Mouse (Mus musculus) forebrain, embryonic 15.5 days (tissue): ENCODE measurements around the gene Pdlim7. TPM values are rescaled to one million over a fixed set of nuclear protein-coding genes. Genes with fewer than 3 reads are reported as not detected.

Experiments
- ATAC-seq: fragments of 200-750 bp; cut with Nextera tagmentation; replicated peaks from 2 replicates; pipeline ENCODE4 v1.8.0; 2017; ENCODE audit warnings: mild to moderate bottlenecking, moderate TSS enrichment, moderate library complexity
- H3K27ac ChIP-seq: fragments of 300-500 bp; sonication (generic); replicated peaks from 2 replicates; pipeline ENCODE4 v1.5.1; 2015; ENCODE audit warnings: mild to moderate bottlenecking, inconsistent platforms
- H3K27me3 ChIP-seq: fragments of 300-500 bp; sonication (generic); 2 replicates; pipeline ENCODE4 v1.6.1; 2015; ENCODE audit warnings: inconsistent platforms
- H3K36me3 ChIP-seq: fragments of 300-500 bp; sonication (generic); 2 replicates; pipeline ENCODE4 v1.6.1; 2015; ENCODE audit warnings: mild to moderate bottlenecking, inconsistent platforms
- H3K4me1 ChIP-seq: fragments of 300-500 bp; sonication (generic); 2 replicates; pipeline ENCODE4 v1.6.1; 2015; ENCODE audit warnings: inconsistent platforms
- H3K4me2 ChIP-seq: fragments of 300-500 bp; sonication (generic); replicated peaks from 2 replicates; pipeline ENCODE4 v1.6.1; 2015; ENCODE audit warnings: mild to moderate bottlenecking, inconsistent platforms
- H3K4me3 ChIP-seq: fragments of 300-500 bp; sonication (generic); 2 replicates; pipeline ENCODE4 v1.5.1; 2015; ENCODE audit warnings: mild to moderate bottlenecking, inconsistent platforms
- H3K9ac ChIP-seq: fragments of 300-500 bp; sonication (generic); replicated peaks from 2 replicates; pipeline ENCODE4 v1.6.1; 2015; ENCODE audit warnings: mild to moderate bottlenecking, inconsistent platforms
- H3K9me3 ChIP-seq: fragments of 300-500 bp; sonication (generic); 2 replicates; pipeline ENCODE4 v1.6.1; 2016; ENCODE audit warnings: inconsistent platforms
- WGBS: fragments of 180-500 bp; shearing (Covaris S2); methylation state at CpG from one replicate; pipeline ENCODE4 v1.1.7; 2015; ENCODE audit warnings: mixed read lengths; 5-methylcytosine and 5-hydroxymethylcytosine counted together
- polyA plus RNA-seq: library from polyadenylated mRNA; unstranded; fragments of >200 nt; fragmentation: Nextera tagmentation; extraction: Ambion mirVana; gene quantifications from 2 replicates; pipeline ENCODE4 v1.2.1, GENCODE M21; 2015

Pdlim7 gene
- polyA plus RNA-seq, 1 experiment from 2014 or later = 138 TPM

- peaks cover 35% of the 10 kb centered on the region for H3K4me1 ChIP-seq
- 0 out of 2 replicates have a peak overlapping the region, but pooled peaks have one; percentile 71 for H3K27ac ChIP-seq
- ATAC-seq = no peak
- no peaks in the 10 kb centered on the region for H3K36me3 ChIP-seq
- H3K9ac ChIP-seq = no peak overlapping the region
- H3K4me3 ChIP-seq = no peak overlapping the region
- no peaks in the 10 kb centered on the region for H3K9me3 ChIP-seq
- H3K4me2 ChIP-seq = no peak overlapping the region
- WGBS = 88% methylated on average over 6 of the region's 6 CpGs
- H3K27me3 ChIP-seq = no peaks in the 10 kb centered on the region
These were observed 16.8 kb downstream of the Pdlim7 start for GRCm38 (mm10) chr13:55496661-55497060.

GRCm38 (mm10) chr13:55495702-55496101, 17.8 kb downstream of the Pdlim7 start:
- no peak for ATAC-seq

GRCm38 (mm10) chr13:55494883-55495621, 18.4 kb downstream of the Pdlim7 start:
- Histone ChIP-seq H3K9me3 (no peaks in the 10 kb centered on the region), H3K4me3 (no peak overlapping the region), H3K27me3 (no peaks in the 10 kb centered on the region), H3K9ac (no peak overlapping the region), H3K36me3 (no peaks in the 10 kb centered on the region), H3K4me2 (peak overlapping the region; percentile 15; the same call in 1 of the 2 replicates), H3K27ac (peak overlapping the region; percentile 71), H3K4me1 (peaks cover 35% of the 10 kb centered on the region)
- peak; percentile 77 for ATAC-seq
- WGBS = 13% methylated on average over 18 of the region's 18 CpGs

More at GRCm38 (mm10) chr13:55495702-55496101, 17.8 kb downstream of the Pdlim7 start:
- Histone ChIP-seq H3K4me3 (no peak overlapping the region), H3K4me2 (peak overlapping the region; percentile 22), H3K9ac (no peak overlapping the region), H3K27me3 (no peaks in the 10 kb centered on the region), H3K36me3 (no peaks in the 10 kb centered on the region), H3K4me1 (peaks cover 35% of the 10 kb centered on the region), H3K27ac (peak overlapping the region; percentile 71), H3K9me3 (no peaks in the 10 kb centered on the region)
- 13% methylated on average over 4 of the region's 4 CpGs for WGBS

- Histone ChIP-seq H3K4me2 (no peak overlapping the region), H3K4me3 (no peak overlapping the region), H3K9ac (no peak overlapping the region), H3K9me3 (no peaks in the 10 kb centered on the region), H3K36me3 (no peaks in the 10 kb centered on the region), H3K27ac (no peak overlapping the region), H3K27me3 (no peaks in the 10 kb centered on the region), H3K4me1 (peaks cover 35% of the 10 kb centered on the region)
- ATAC-seq = peak; percentile 42; the same call in 1 of the 2 replicates
- 24% methylated on average over 2 of the region's 2 CpGs for WGBS
These were observed 19.2 kb downstream of the Pdlim7 start for GRCm38 (mm10) chr13:55494257-55494656.

- peak; percentile 84 for ATAC-seq
- H3K9me3 ChIP-seq = no peaks in the 10 kb centered on the region
- under 1% methylated on average over 62 of the region's 83 CpGs for WGBS
- peaks cover 42% of the 10 kb centered on the region for H3K4me1 ChIP-seq
- H3K27me3 ChIP-seq = no peaks in the 10 kb centered on the region
- peak within 1 kb of the TSS; percentile 96 for H3K4me2 ChIP-seq
- peak within 1 kb of the TSS; percentile 99 for H3K9ac ChIP-seq
- peak within 1 kb of the TSS; percentile 73 for H3K4me3 ChIP-seq
- H3K36me3 ChIP-seq = peaks cover 3% of the 10 kb centered on the region; the same call in 1 of the 2 replicates
- H3K27ac ChIP-seq = peak within 1 kb of the TSS; percentile 98
These were observed 25.6 kb downstream of the Pdlim7 start, which contains the start of gene Dbn1 for GRCm38 (mm10) chr13:55487578-55488498. Dbn1 (minus strand) TSS chr13:55488111.

GRCm38 (mm10) chr13:55486916-55487577, 26.4 kb downstream of the Pdlim7 start:
- Histone ChIP-seq H3K4me2 (peak overlapping the region; percentile 96), H3K27me3 (no peaks in the 10 kb centered on the region), H3K9me3 (no peaks in the 10 kb centered on the region), H3K36me3 (peaks cover 10% of the 10 kb centered on the region), H3K9ac (peak overlapping the region; percentile 99), H3K27ac (peak overlapping the region; percentile 98), H3K4me1 (peaks cover 50% of the 10 kb centered on the region), H3K4me3 (peak overlapping the region; percentile 73)
- 1% methylated on average over 29 of the region's 29 CpGs for WGBS
- ATAC-seq = peak; percentile 47

GRCm38 (mm10) chr13:55486029-55486794, 27.3 kb downstream of the Pdlim7 start:
- WGBS = 22% methylated on average over 14 of the region's 14 CpGs
- Histone ChIP-seq H3K27ac (peak overlapping the region; percentile 98), H3K27me3 (no peaks in the 10 kb centered on the region), H3K4me3 (peak overlapping the region; percentile 73), H3K36me3 (peaks cover 19% of the 10 kb centered on the region), H3K9ac (peak overlapping the region; percentile 99), H3K4me1 (peaks cover 54% of the 10 kb centered on the region), H3K4me2 (peak overlapping the region; percentile 96), H3K9me3 (no peaks in the 10 kb centered on the region)
- ATAC-seq = no peak

- Histone ChIP-seq H3K9me3 (no peaks in the 10 kb centered on the region), H3K9ac (peak overlapping the region; percentile 99), H3K4me2 (peak overlapping the region; percentile 96), H3K36me3 (peaks cover 35% of the 10 kb centered on the region), H3K27me3 (no peaks in the 10 kb centered on the region), H3K4me1 (peaks cover 54% of the 10 kb centered on the region), H3K4me3 (peak overlapping the region; percentile 73), H3K27ac (peak overlapping the region; percentile 98)
- WGBS = 10% methylated on average over 7 of the region's 7 CpGs
- ATAC-seq = no peak
These were observed 28.9 kb downstream of the Pdlim7 start for GRCm38 (mm10) chr13:55484520-55485088.

- Histone ChIP-seq H3K4me3 (peak overlapping the region; percentile 73), H3K9me3 (no peaks in the 10 kb centered on the region), H3K4me1 (peaks cover 54% of the 10 kb centered on the region), H3K9ac (peak overlapping the region; percentile 99), H3K4me2 (peak overlapping the region; percentile 96), H3K27ac (peak overlapping the region; percentile 98), H3K36me3 (peaks cover 45% of the 10 kb centered on the region), H3K27me3 (no peaks in the 10 kb centered on the region)
- ATAC-seq = peak; percentile 83
- WGBS = 3% methylated on average over 15 of the region's 15 CpGs
These were observed 29.9 kb downstream of the Pdlim7 start for GRCm38 (mm10) chr13:55483593-55483992.

- H3K9ac ChIP-seq = peak overlapping the region; percentile 99
- peak overlapping the region; percentile 96 for H3K4me2 ChIP-seq
- peak overlapping the region; percentile 73 for H3K4me3 ChIP-seq
- WGBS = 58% methylated on average over 9 of the region's 9 CpGs
- no peak for ATAC-seq
- peak overlapping the region; percentile 98 for H3K27ac ChIP-seq
- H3K27me3 ChIP-seq = no peaks in the 10 kb centered on the region
- peaks cover 48% of the 10 kb centered on the region for H3K36me3 ChIP-seq
- peaks cover 52% of the 10 kb centered on the region for H3K4me1 ChIP-seq
- H3K9me3 ChIP-seq = no peaks in the 10 kb centered on the region
These were observed 30.4 kb downstream of the Pdlim7 start for GRCm38 (mm10) chr13:55483071-55483470.

- H3K27me3 ChIP-seq = no peaks in the 10 kb centered on the region
- peaks cover 52% of the 10 kb centered on the region for H3K4me1 ChIP-seq
- peak overlapping the region; percentile 73; the same call in 1 of the 2 replicates for H3K4me3 ChIP-seq
- ATAC-seq = no peak
- peak overlapping the region; percentile 96 for H3K4me2 ChIP-seq
- 82% methylated on average over 7 of the region's 7 CpGs for WGBS
- no peaks in the 10 kb centered on the region for H3K9me3 ChIP-seq
- peak overlapping the region; percentile 98 for H3K27ac ChIP-seq
- peak overlapping the region; percentile 99 for H3K9ac ChIP-seq
- peaks cover 52% of the 10 kb centered on the region for H3K36me3 ChIP-seq
These were observed 30.9 kb downstream of the Pdlim7 start for GRCm38 (mm10) chr13:55482542-55482941.
